Mouse (Mus musculus): ENCODE data around the gene Igbp1.

The Igbp1 gene

DNA sequence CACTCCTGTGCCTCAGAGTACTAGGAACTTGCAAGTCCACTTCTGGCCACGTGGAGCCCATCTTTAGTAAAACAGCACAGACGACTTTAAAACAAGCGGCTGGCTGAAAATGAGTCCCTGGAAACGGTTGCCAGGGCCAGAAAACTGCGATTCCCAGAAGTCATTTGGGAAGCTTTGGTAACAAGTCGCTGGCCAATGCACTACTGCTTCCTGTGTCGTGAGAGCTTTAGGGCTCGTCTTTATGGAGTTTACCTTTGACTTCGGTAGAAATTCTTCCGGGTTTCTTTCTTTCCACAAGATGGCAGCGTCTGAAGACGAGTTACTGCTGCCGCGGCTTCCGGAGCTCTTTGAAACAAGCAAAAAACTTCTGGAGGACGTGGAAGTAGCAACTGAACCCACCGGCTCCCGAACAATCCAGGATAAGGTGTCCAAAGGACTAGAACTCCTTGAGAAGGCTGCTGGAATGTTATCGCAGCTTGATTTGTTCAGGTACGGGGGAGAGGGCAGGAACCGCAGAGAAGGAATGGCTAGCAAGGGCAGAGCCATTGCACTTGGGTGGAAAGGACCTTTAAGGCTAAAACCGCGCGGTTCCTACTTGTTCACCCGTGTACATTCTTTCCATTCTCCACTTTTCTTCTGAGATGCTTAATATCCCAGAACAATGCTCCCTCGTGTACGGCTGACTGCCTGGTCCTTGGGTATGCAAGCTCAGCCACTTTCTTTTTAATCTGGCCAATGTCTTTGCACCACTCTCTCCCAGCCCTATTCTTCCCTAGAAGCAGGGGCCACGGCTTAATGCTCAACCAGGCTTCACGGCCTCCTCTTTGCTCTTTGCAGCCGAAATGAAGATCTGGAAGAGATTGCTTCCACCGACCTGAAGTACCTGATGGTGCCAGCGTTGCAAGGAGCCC is at the start of gene Igbp1:
TSS of gene Igbp1 (plus strand) at position 224 of the 911 bp plus-strand sequence.
- peak; percentile 85 for DNase-seq (ENCODE audit: low spot score)

- DNase-seq (ENCODE audit: low spot score): no peak
These were observed 26.0 kb upstream of the Igbp1 start for GRCm38 (mm10) chrX:100468047-100468446.

DNA sequence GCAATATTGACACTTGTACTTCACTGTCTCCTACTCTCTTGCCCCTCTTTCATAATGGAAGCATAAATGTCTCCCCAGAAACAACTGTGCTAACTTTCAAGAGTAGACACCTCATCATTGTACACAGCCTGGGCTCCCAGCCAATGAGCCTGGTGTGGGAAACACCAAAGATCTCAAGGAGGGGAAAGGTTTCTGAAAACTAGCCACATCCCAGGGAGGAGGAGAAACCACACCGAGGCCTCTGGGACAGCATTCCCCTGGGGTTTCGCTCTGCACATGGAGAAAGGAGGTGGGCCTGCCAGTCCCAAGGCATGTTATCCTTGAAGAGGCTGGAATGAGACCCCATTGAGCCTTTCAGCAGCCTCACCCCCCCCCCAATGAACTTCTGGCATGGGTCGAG is 24.0 kb upstream of the Igbp1 start:
- no peak for DNase-seq (ENCODE audit: low spot score)

DNA sequence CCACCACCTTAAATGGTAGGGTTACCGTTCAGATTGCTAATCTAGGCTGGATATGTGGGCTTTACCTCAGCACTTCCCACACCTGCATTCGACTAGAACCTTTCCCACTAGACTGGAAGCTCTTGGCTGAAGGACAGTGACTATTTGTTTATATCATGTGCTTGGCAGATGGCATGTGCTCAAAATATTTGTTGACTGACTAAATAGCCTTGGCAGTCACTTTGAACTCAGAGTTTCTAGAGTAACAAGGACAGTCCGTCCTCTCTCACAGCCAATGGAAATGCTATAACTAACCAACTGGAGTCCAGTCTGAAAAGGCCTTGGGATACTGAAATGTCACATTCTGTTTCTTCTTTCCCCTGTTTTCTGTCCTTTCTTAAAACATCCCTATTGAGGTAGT is 22.6 kb upstream of the Igbp1 start:
- DNase-seq (ENCODE audit: low spot score): no peak

DNA sequence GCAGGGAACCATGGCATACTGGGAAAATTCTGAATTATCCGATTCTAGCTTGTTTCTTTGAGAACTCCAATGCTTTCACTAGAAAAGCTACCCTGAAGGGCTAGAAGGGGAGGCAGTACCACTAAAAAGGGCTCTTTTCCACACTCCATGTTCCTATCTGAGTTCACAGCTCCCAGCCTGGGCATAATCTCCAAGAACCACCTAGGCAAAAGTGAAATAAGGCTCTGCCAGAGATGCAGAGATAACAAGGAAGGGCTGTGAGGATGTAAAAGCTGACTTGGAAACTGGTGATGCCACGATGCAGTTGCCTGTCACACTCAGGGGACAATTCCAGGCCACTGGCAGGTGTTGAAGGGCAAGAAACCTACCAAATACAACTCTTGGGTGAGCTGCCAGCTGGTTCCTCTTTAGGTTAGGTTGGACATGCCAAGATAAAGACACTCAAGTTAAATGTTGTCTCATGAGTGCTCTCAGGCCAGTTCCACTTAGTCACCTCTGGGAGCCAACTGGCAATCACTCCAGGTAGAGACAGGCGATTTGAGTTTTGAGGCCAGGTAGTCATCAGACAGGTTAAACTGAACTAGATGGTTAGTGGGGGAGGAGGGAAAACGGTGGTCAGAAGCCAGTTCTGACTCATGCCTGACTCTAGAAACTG is 18.4 kb upstream of the Igbp1 start:
- DNase-seq (ENCODE audit: low spot score): no peak

- peak; percentile 70 for DNase-seq (ENCODE audit: low spot score)
These were observed 13.8 kb upstream of the Igbp1 start for GRCm38 (mm10) chrX:100480317-100480716.

GRCm38 (mm10) chrX:100493500-100494067 is 507 bp upstream of the Igbp1 start:
- DNase-seq (ENCODE audit: low spot score): no peak

GRCm38 (mm10) chrX:100504175-100504851 is 10.2 kb downstream of the Igbp1 start:
- no peak for DNase-seq (ENCODE audit: low spot score)

- no peak for DNase-seq (ENCODE audit: low spot score)
These were observed 14.1 kb downstream of the Igbp1 start for GRCm38 (mm10) chrX:100508164-100508563.

DNA sequence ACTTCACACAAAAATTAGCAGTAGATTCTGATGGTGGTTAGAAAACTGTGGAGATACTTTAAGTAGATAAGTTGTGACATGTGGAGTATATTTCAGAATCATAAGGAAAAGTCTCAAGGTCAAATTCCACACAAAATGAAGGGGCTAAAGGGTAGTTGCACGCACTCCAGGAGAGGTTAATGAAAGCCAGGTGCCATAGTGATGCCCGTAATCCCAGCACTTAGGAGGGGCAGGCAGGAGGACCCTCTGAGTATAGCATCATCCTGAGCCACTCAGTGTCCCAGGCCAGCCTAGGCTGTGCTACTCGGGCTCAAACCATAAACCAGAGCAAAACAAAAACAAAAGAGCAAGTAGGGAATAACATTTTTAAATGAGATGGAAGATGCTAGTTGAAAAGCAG is 15.8 kb downstream of the Igbp1 start:
- DNase-seq (ENCODE audit: low spot score): peak; percentile 9

GRCm38 (mm10) chrX:100516683-100517082 is 22.6 kb downstream of the Igbp1 start:
- DNase-seq (ENCODE audit: low spot score): no peak

GRCm38 (mm10) chrX:100517626-100518025 is 23.5 kb downstream of the Igbp1 start:
- no peak for DNase-seq (ENCODE audit: low spot score)

GRCm38 (mm10) chrX:100518532-100518931 is 24.4 kb downstream of the Igbp1 start:
- DNase-seq (ENCODE audit: low spot score): no peak

DNA sequence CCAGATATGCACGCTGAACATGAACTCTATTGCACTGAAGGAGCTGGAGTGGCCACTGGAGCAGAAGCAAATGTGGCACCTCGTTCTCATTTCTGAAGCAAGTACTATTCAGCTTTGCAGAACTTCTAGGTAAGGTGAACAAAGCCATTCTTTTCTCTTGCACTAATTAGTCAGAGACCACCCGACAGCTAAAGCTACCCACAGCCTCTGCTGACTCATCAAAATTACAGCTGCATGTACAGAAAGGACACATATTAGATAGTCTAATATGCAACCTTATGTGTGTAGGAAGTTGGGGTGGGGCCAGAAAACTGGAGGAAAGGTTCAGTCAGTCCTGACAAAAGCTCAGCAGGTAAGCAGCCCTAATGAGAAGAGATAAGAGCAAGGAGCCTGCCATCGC is 30.4 kb downstream of the Igbp1 start, which contains the start of gene Dgat2l6:
TSS of gene Dgat2l6 (plus strand) at position 368 of the 400 bp plus-strand sequence.
- DNase-seq (ENCODE audit: low spot score): no peak

DNA sequence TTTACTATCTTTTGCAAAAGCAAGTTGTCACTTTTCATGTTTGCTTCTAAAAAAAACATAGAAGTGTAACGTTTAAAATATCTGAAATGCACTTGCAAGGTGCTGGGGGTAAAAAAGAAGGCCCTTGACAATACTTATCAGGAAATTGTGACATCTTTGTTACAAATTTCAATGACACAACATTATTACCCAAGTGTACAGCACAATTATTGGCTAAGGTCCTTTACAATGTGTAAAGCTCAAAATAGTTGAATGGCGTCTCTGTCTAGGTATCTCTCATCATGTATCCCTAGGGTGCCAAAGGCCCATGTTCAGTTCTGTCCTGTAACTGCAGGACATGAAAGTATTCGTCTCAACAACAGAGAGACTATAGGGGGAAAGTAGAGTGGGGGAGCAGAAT is 61.9 kb downstream of the Igbp1 start:
- DNase-seq (ENCODE audit: low spot score): no peak

GRCm38 (mm10) chrX:100565696-100566095 is 71.6 kb downstream of the Igbp1 start:
- no peak for DNase-seq (ENCODE audit: low spot score)

All from embryo, embryonic 10 days (tissue).